Mouse (Mus musculus): ENCODE data around the gene Myog. TPM values are rescaled to one million over a fixed set of nuclear protein-coding genes. Genes with fewer than 3 reads are reported as not detected.
"Not testable (repeated sequence)": the region's sequence is repeated elsewhere in the genome, so short reads cannot be mapped to it uniquely, and the experiment has no call there.

The Myog gene
- polyA plus RNA-seq, 1 experiment from 2014 or later: 48.2 TPM

- H3K4me1 ChIP-seq (ENCODE audit: control insufficient read depth, insufficient read depth, low read length); H3K4me3 ChIP-seq (ENCODE audit: low read depth, low read length); H3K9me3 ChIP-seq (ENCODE audit: control insufficient read depth, low read length); H3K27me3 ChIP-seq (ENCODE audit: control insufficient read depth, insufficient read depth, low read length); DNase-seq (ENCODE audit: low spot score); H3K9ac ChIP-seq (ENCODE audit: low read length); ATAC-seq (ENCODE audit: insufficient read depth, low FRiP score, low TSS enrichment); H3K4me2 ChIP-seq (ENCODE audit: low read depth); H3K36me3 ChIP-seq (ENCODE audit: control insufficient read depth, insufficient read depth, low read length); H3K27ac ChIP-seq (ENCODE audit: low read depth, low read length): not testable (repeated sequence)
- WGBS: 76% methylated on average over 1 of the region's 1 CpGs
Measured at GRCm38 (mm10) chr1:134249681-134250080, 40.1 kb upstream of the Myog start.

- Histone ChIP-seq H3K27me3 (ENCODE audit: control insufficient read depth, insufficient read depth, low read length) (no peaks in the 10 kb centered on the region), H3K36me3 (ENCODE audit: control insufficient read depth, insufficient read depth, low read length) (no peaks in the 10 kb centered on the region), H3K9me3 (ENCODE audit: control insufficient read depth, low read length) (peaks cover 3% of the 10 kb centered on the region; the same call in 1 of the 2 replicates), H3K27ac (ENCODE audit: low read depth, low read length) (no peak overlapping the region), H3K4me2 (ENCODE audit: low read depth) (no peak overlapping the region), H3K9ac (ENCODE audit: low read length) (no peak overlapping the region), H3K4me1 (ENCODE audit: control insufficient read depth, insufficient read depth, low read length) (no peaks in the 10 kb centered on the region), H3K4me3 (ENCODE audit: low read depth, low read length) (no peak overlapping the region)
- ATAC-seq (ENCODE audit: insufficient read depth, low FRiP score, low TSS enrichment) (no peak), DNase-seq (ENCODE audit: low spot score) (no peak)
- WGBS: 88% methylated on average over 6 of the region's 6 CpGs
Measured at GRCm38 (mm10) chr1:134264341-134264740, 25.4 kb upstream of the Myog start.

GRCm38 (mm10) chr1:134265797-134266196 lies 24.0 kb upstream of the Myog start:
- H3K27ac ChIP-seq (ENCODE audit: low read depth, low read length): no peak overlapping the region
- H3K4me3 ChIP-seq (ENCODE audit: low read depth, low read length): no peak overlapping the region
- 45% methylated on average over 2 of the region's 2 CpGs for WGBS
- H3K9ac ChIP-seq (ENCODE audit: low read length): no peak overlapping the region
- H3K27me3 ChIP-seq (ENCODE audit: control insufficient read depth, insufficient read depth, low read length): no peaks in the 10 kb centered on the region
- peaks cover under 1% of the 10 kb centered on the region; the same call in 1 of the 2 replicates for H3K9me3 ChIP-seq (ENCODE audit: control insufficient read depth, low read length)
- no peaks in the 10 kb centered on the region for H3K36me3 ChIP-seq (ENCODE audit: control insufficient read depth, insufficient read depth, low read length)
- no peaks in the 10 kb centered on the region for H3K4me1 ChIP-seq (ENCODE audit: control insufficient read depth, insufficient read depth, low read length)
- DNase-seq (ENCODE audit: low spot score): no peak
- ATAC-seq (ENCODE audit: insufficient read depth, low FRiP score, low TSS enrichment): no peak
- no peak overlapping the region for H3K4me2 ChIP-seq (ENCODE audit: low read depth)

DNA sequence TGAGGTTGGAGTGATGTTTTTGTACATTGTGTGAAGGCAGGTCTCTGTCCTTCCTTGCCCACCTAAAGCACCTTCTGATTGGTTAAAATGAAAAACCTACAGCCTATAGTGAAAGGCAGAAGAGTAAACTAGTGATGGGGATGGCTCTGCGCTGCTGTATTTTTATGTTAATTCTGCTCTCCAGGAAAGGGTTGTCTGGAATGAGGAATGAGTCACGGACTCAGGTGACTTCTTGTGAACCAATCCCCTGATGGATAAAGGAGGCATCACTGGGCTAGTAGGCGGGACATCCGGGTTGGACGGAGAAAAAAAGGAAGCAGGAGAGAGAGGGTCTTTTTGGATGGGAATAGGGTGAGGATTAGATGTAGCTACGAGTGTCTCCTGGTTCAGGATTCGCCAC lies 19.8 kb upstream of the Myog start:
- no peak for ATAC-seq (ENCODE audit: insufficient read depth, low FRiP score, low TSS enrichment)
- H3K9ac ChIP-seq (ENCODE audit: low read length): no peak overlapping the region
- no peak overlapping the region for H3K4me2 ChIP-seq (ENCODE audit: low read depth)
- WGBS: 74% methylated on average over 7 of the region's 7 CpGs
- no peaks in the 10 kb centered on the region for H3K4me1 ChIP-seq (ENCODE audit: control insufficient read depth, insufficient read depth, low read length)
- H3K27me3 ChIP-seq (ENCODE audit: control insufficient read depth, insufficient read depth, low read length): no peaks in the 10 kb centered on the region
- no peaks in the 10 kb centered on the region for H3K9me3 ChIP-seq (ENCODE audit: control insufficient read depth, low read length)
- H3K36me3 ChIP-seq (ENCODE audit: control insufficient read depth, insufficient read depth, low read length): no peaks in the 10 kb centered on the region
- no peak for DNase-seq (ENCODE audit: low spot score)
- H3K27ac ChIP-seq (ENCODE audit: low read depth, low read length): no peak overlapping the region
- no peak overlapping the region for H3K4me3 ChIP-seq (ENCODE audit: low read depth, low read length)

DNA sequence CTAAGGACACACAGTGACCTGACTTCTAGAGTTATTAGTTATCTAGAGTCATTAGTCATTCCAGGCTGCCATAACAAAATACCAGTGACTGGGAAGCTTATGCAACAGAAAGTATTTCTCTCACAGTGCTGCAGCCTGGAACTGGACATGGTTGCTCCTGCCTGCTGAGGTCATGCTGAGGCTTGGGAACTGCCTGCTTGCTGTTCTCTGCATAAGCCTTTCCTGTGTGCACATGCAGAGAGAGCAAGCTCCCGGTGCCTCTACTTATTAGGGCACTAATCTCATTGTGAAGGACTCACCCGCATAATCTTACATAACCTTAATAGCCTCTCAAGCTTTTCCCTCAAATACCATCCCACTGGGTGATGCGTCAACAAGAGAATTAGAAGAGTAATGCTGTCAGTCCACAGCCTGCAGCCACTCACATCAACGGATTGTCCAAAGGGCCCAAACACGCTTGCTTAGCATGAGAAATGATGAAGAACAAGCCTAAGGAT lies 17.0 kb upstream of the Myog start:
- ATAC-seq (ENCODE audit: insufficient read depth, low FRiP score, low TSS enrichment) (no peak), DNase-seq (ENCODE audit: low spot score) (no peak)
- WGBS: 71% methylated on average over 5 of the region's 5 CpGs

DNA sequence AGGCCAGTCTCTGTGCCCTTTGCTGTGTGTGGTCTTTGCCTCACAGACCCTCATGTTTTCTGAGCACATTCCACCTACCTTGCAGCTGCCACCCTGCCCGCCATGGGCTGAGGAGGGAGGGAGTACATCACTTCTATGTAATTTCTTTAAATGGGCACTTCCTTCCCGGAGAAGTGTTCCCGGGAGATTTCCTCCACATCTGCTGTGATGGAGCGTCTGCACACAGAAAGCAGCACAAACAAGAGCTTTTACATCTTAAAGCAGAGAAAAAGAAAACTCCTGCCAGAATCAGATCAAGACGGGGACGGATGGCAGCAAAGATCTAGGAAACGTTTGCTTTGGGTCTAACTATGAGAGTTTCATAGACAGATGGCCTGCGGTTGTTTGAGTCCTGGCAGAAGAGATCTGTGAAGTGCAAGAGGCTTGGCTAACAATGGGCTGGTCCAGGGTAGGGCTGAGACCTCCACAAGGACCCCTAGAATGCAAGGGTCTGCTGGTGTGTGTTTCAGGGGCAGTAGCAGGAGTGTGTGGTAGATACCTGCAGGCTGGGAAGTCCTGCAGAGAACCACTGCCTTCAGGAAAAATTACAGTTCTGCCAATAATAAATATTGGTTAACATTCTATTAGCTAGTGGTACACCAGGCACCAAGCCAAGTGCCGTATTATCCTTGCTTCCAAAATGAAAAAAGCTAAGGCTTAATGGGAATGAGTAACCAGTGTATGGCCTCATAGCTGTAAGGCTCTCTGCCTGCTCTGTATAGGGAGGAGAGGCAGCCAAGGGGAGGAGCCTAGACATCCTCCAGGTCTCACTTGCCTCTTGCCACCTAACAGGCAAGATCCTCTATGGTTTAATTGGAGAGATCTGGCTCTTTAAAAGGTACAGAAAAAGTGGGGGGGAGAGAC lies 16.0 kb upstream of the Myog start:
- 66% methylated on average over 9 of the region's 9 CpGs for WGBS
- no peaks in the 10 kb centered on the region for H3K9me3 ChIP-seq (ENCODE audit: control insufficient read depth, low read length)
- no peak overlapping the region for H3K9ac ChIP-seq (ENCODE audit: low read length)
- no peak overlapping the region for H3K27ac ChIP-seq (ENCODE audit: low read depth, low read length)
- no peak overlapping the region for H3K4me2 ChIP-seq (ENCODE audit: low read depth)
- H3K4me1 ChIP-seq (ENCODE audit: control insufficient read depth, insufficient read depth, low read length): no peaks in the 10 kb centered on the region
- no peak overlapping the region for H3K4me3 ChIP-seq (ENCODE audit: low read depth, low read length)
- H3K36me3 ChIP-seq (ENCODE audit: control insufficient read depth, insufficient read depth, low read length): no peaks in the 10 kb centered on the region
- ATAC-seq (ENCODE audit: insufficient read depth, low FRiP score, low TSS enrichment) (no peak), DNase-seq (ENCODE audit: low spot score) (no peak)
- H3K27me3 ChIP-seq (ENCODE audit: control insufficient read depth, insufficient read depth, low read length): no peaks in the 10 kb centered on the region

More for the DNA sequence above, 17.0 kb upstream of the Myog start:
- Histone ChIP-seq H3K4me2 (ENCODE audit: low read depth) (no peak overlapping the region), H3K4me1 (ENCODE audit: control insufficient read depth, insufficient read depth, low read length) (no peaks in the 10 kb centered on the region), H3K9ac (ENCODE audit: low read length) (no peak overlapping the region), H3K9me3 (ENCODE audit: control insufficient read depth, low read length) (no peaks in the 10 kb centered on the region), H3K27ac (ENCODE audit: low read depth, low read length) (no peak overlapping the region), H3K36me3 (ENCODE audit: control insufficient read depth, insufficient read depth, low read length) (no peaks in the 10 kb centered on the region), H3K4me3 (ENCODE audit: low read depth, low read length) (no peak overlapping the region), H3K27me3 (ENCODE audit: control insufficient read depth, insufficient read depth, low read length) (no peaks in the 10 kb centered on the region)

DNA sequence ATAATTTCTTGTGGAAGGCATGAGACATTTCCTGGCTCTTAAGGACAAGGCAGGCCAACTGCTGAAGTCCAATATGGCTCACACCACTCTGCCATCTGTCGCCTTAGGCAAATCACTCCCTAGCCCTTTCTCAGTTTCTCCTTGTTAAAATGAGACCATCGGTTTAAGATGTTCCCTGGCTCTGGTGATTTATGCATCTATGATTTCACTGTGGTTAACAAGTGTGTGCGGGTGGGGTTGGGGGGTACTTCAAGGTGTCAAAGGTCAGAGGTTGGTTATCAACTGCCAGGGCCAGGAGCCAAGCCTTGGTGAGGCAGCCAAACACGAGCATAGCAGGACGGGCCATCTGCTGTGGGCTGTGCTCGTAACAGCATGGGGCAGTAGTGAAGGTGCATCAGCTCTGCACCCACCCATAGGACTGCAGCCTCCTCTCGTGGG lies 15.3 kb upstream of the Myog start:
- no peak overlapping the region for H3K27ac ChIP-seq (ENCODE audit: low read depth, low read length)
- WGBS: 64% methylated on average over 7 of the region's 7 CpGs
- ATAC-seq (ENCODE audit: insufficient read depth, low FRiP score, low TSS enrichment): no peak
- no peaks in the 10 kb centered on the region for H3K36me3 ChIP-seq (ENCODE audit: control insufficient read depth, insufficient read depth, low read length)
- H3K4me2 ChIP-seq (ENCODE audit: low read depth): no peak overlapping the region
- no peaks in the 10 kb centered on the region for H3K4me1 ChIP-seq (ENCODE audit: control insufficient read depth, insufficient read depth, low read length)
- no peak overlapping the region for H3K9ac ChIP-seq (ENCODE audit: low read length)
- no peaks in the 10 kb centered on the region for H3K27me3 ChIP-seq (ENCODE audit: control insufficient read depth, insufficient read depth, low read length)
- DNase-seq (ENCODE audit: low spot score): no peak
- no peak overlapping the region for H3K4me3 ChIP-seq (ENCODE audit: low read depth, low read length)
- H3K9me3 ChIP-seq (ENCODE audit: control insufficient read depth, low read length): no peaks in the 10 kb centered on the region

DNA sequence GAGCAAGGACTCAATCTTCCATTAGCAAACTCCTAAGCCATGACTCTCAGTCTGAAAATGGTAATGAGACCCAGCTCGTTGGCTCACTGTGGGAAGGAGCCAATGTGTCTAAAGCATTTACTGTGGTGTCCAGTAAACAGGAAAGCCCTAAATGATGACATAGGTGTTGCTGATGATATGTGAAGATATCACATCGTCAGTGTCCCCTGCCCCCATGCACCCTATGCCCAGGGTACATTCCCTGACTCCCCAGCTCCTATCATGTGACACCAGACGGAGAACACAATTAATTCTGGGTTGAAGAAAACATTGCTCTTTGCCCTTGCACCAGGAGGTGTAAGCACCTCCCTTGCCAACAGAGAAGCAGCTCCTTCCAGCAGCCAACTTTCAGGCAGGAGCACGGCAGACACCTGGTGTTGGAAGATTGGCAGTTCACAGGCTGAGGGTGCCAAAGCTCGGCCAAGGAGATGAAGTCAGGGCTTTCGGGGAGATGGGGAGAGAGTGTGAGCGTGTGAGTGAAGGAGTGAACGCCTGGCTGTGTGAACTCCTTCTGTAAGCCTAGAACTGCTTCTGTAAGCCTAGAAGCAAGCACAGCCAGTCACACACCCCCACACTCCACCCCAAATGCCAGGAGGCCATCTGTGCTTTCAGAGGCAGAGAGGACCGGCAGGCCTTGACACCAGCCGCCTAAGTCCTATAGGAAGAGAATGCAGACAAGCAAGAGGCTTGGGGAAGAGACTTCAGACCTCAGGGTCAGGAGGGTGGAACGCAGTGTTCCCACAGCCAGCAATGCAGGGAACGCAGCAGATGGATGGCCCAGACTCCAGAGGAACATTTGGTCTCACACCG lies 13.9 kb upstream of the Myog start:
- Histone ChIP-seq H3K9ac (ENCODE audit: low read length) (no peak overlapping the region), H3K27me3 (ENCODE audit: control insufficient read depth, insufficient read depth, low read length) (no peaks in the 10 kb centered on the region), H3K27ac (ENCODE audit: low read depth, low read length) (no peak overlapping the region), H3K4me1 (ENCODE audit: control insufficient read depth, insufficient read depth, low read length) (no peaks in the 10 kb centered on the region), H3K36me3 (ENCODE audit: control insufficient read depth, insufficient read depth, low read length) (no peaks in the 10 kb centered on the region), H3K4me3 (ENCODE audit: low read depth, low read length) (no peak overlapping the region), H3K9me3 (ENCODE audit: control insufficient read depth, low read length) (no peaks in the 10 kb centered on the region), H3K4me2 (ENCODE audit: low read depth) (no peak overlapping the region)
- no peak for DNase-seq (ENCODE audit: low spot score)
- WGBS: 70% methylated on average over 13 of the region's 13 CpGs
- no peak for ATAC-seq (ENCODE audit: insufficient read depth, low FRiP score, low TSS enrichment)
